Mouse (Mus musculus): ENCODE results near the gene E130114P18Rik.

DNA sequence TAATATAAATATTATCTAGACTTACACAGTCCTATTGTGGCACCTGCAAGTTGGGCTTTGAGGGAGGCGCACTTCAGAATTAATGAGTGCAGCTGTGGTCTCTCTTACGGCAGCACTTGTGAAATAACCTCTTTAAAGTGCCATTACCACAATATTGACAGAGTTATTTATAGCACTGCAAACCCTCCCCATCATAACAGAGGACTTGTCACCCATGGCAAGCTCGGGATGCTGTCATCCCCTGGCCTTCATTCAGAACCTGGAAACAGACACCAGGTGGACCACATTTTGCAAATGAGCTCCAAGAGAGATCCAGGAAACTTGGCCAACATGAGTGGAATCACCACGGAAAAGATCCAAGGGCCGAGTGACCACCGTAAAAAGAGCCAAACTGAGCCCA lies 63.3 kb downstream of the E130114P18Rik start:
- TF ChIP-seq GATA1 (IDR thresholded peaks at IDR 0.05; ENCODE audit: low read length): no peak
- TF ChIP-seq TAL1 (IDR thresholded peaks at IDR 0.05; ENCODE audit: low read length): no peak

Data from erythroblast, embryonic 14.5 days (primary cell).